Mouse (Mus musculus): Measurements from ENCODE around the gene Pum1. TPM values are rescaled to one million over a fixed set of nuclear protein-coding genes. Genes with fewer than 3 reads are reported as not detected.

Pum1 gene
- polyA plus RNA-seq, 1 experiment from 2014 or later, result 35.7 TPM

DNA sequence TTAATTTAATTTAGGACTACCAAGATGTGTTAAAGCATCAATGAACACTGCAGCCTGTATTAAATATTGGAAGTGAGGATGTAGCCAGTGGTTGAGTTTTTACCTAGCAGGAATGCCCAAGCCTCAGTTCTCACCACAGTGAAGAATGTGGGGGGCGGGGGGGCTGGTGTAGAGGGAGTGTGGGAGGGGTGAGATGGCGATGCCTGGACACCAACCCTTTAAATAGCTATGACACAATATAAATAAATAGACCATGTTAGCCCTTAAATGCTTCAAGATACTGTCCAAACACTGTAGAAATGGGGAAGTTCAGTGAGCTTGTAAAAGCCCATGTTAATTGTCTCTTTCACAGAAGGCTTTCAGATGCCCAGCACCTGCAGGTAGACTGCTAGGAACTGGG, 96.8 kb downstream of the Pum1 start:
- Histone ChIP-seq H3K27ac (ENCODE audit: low read length) (no peak overlapping the region), H3K36me3 (ENCODE audit: control insufficient read depth, insufficient read depth) (peaks cover 77% of the 10 kb centered on the region), H3K4me1 (ENCODE audit: control insufficient read depth, low read depth, low read length) (no peaks in the 10 kb centered on the region), H3K9me3 (replicated peaks; ENCODE audit: control insufficient read depth, low read length) (no peaks in the 10 kb centered on the region), H3K4me3 (ENCODE audit: low read depth, low read length) (no peak overlapping the region), H3K4me2 (ENCODE audit: low read depth, low read length) (no peak overlapping the region), H3K27me3 (ENCODE audit: control insufficient read depth, insufficient read depth, low read depth, low read length) (no peaks in the 10 kb centered on the region), H3K9ac (ENCODE audit: low read depth, low read length) (no peak overlapping the region)
- WGBS (ENCODE audit: insufficient replicate concordance), result 85% methylated on average over 2 of the region's 2 CpGs
- no peak for ATAC-seq (ENCODE audit: low read depth)

DNA sequence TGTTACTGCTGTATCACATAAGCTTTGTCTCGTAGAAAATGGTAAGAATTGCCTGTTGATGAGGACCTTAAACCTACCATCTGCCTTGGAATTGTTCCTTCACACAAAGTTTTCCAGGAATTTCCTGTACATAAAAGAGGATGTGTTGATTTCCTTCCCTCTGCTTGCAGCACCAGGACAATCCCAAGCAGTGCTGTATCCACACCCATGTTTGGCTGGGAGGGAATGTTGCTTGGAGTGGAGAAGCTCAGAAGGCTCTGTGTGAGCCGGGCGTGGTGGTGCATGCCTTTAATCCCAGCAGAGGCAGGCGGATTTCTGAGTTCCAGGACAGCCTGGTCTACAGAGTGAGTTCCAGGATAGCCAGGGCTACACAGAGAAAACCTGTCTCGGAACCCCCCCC, 98.7 kb downstream of the Pum1 start:
- peaks cover 86% of the 10 kb centered on the region for H3K36me3 ChIP-seq (ENCODE audit: control insufficient read depth, insufficient read depth)
- 0 out of 2 replicates have a peak, but pooled peaks have one; percentile 27 for ATAC-seq (ENCODE audit: low read depth)
- WGBS (ENCODE audit: insufficient replicate concordance), result 77% methylated on average over 5 of the region's 5 CpGs
- H3K27ac ChIP-seq (ENCODE audit: low read length), result no peak overlapping the region
- no peaks in the 10 kb centered on the region for H3K9me3 ChIP-seq (replicated peaks; ENCODE audit: control insufficient read depth, low read length)
- no peak overlapping the region for H3K9ac ChIP-seq (ENCODE audit: low read depth, low read length)
- no peak overlapping the region for H3K4me3 ChIP-seq (ENCODE audit: low read depth, low read length)
- H3K4me2 ChIP-seq (ENCODE audit: low read depth, low read length), result no peak overlapping the region
- no peaks in the 10 kb centered on the region for H3K27me3 ChIP-seq (ENCODE audit: control insufficient read depth, insufficient read depth, low read depth, low read length)
- no peaks in the 10 kb centered on the region for H3K4me1 ChIP-seq (ENCODE audit: control insufficient read depth, low read depth, low read length)

DNA sequence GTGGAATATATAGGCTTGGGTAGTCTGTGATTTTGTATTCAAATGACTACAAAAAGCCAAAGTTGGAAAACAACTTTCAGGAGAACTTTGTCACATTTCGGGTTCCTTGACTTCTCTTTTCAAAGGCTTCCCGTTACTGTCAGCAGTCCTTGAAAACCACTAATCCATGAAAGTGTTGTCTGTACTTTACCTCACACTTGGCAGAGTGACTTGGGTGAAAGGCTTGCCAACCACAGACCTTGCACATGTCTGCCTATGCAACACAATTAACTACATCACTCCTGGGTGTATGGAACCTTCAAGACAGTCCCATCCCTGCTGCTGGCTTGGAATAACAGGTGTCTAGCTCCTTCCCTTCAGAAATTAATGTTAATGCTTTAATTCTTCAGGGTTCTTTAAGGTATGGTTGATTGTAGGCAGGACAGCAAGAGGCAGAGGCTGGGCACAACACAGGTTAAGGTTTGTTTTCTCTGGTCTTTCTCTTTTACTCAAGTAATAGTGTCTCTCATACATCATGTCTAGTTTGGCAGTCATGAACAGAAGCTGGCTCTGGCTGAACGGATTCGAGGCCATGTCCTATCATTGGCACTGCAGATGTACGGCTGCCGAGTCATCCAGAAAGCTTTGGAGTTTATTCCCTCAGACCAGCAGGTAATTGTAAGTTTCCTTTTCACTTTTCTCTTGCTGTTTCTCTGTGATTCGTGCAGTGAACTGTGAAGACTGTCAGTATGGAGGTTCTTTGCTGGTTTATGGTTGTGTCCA, 102.5 kb downstream of the Pum1 start:
- ATAC-seq (ENCODE audit: low read depth), result no peak
- peaks cover 83% of the 10 kb centered on the region for H3K36me3 ChIP-seq (ENCODE audit: control insufficient read depth, insufficient read depth)
- H3K4me3 ChIP-seq (ENCODE audit: low read depth, low read length), result no peak overlapping the region
- no peak overlapping the region for H3K9ac ChIP-seq (ENCODE audit: low read depth, low read length)
- no peaks in the 10 kb centered on the region for H3K27me3 ChIP-seq (ENCODE audit: control insufficient read depth, insufficient read depth, low read depth, low read length)
- no peaks in the 10 kb centered on the region for H3K9me3 ChIP-seq (replicated peaks; ENCODE audit: control insufficient read depth, low read length)
- no peaks in the 10 kb centered on the region for H3K4me1 ChIP-seq (ENCODE audit: control insufficient read depth, low read depth, low read length)
- 78% methylated on average over 7 of the region's 7 CpGs for WGBS (ENCODE audit: insufficient replicate concordance)
- no peak overlapping the region for H3K27ac ChIP-seq (ENCODE audit: low read length)
- H3K4me2 ChIP-seq (ENCODE audit: low read depth, low read length), result no peak overlapping the region

DNA sequence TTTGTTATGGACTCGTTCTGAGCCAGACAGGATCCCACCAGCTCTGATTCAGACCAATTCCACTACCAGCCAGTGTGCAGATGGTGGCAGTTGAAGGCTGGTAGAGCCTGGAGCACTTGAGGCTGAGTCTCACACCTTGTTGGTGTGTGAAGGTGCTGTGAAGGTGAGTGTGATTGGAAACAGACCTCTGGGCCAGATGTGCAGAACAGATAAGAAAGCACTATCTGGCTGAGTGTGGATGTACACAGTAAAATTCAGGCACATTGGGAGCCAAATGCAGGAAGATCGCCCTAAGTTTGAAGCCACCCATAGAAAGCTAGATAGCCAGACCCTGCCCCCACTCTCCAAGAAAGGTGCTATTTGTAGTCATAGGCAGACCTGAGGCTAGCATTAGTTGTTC, 103.3 kb downstream of the Pum1 start:
- H3K36me3 ChIP-seq (ENCODE audit: control insufficient read depth, insufficient read depth), result peaks cover 81% of the 10 kb centered on the region
- H3K27me3 ChIP-seq (ENCODE audit: control insufficient read depth, insufficient read depth, low read depth, low read length), result no peaks in the 10 kb centered on the region
- 69% methylated on average over 1 of the region's 2 CpGs for WGBS (ENCODE audit: insufficient replicate concordance)
- no peak overlapping the region for H3K4me2 ChIP-seq (ENCODE audit: low read depth, low read length)
- no peak for ATAC-seq (ENCODE audit: low read depth)
- H3K27ac ChIP-seq (ENCODE audit: low read length), result no peak overlapping the region
- H3K4me3 ChIP-seq (ENCODE audit: low read depth, low read length), result no peak overlapping the region
- no peaks in the 10 kb centered on the region for H3K9me3 ChIP-seq (replicated peaks; ENCODE audit: control insufficient read depth, low read length)
- H3K9ac ChIP-seq (ENCODE audit: low read depth, low read length), result no peak overlapping the region
- H3K4me1 ChIP-seq (ENCODE audit: control insufficient read depth, low read depth, low read length), result no peaks in the 10 kb centered on the region

DNA sequence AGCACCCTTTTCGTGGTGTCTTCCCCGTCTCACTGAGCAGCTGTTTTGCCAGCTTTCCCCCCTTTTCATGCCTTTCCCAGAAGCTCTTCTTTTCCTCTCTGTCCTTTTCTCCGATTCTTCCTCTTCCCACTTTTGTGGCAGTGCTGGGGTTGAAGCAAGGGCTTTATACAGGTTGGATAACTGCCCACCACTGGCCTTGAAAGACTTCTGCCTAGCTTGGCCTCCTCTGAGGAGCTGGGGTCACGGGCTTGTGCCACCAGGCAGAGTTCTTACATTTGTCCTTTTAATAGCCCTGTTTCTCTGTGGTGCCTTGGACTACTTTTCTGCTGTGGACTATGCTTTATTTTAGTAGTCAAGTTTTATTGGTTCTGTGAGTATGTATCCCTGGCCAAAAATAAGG, 103.8 kb downstream of the Pum1 start:
- Histone ChIP-seq H3K9ac (ENCODE audit: low read depth, low read length) (no peak overlapping the region), H3K36me3 (ENCODE audit: control insufficient read depth, insufficient read depth) (peaks cover 81% of the 10 kb centered on the region), H3K27ac (ENCODE audit: low read length) (no peak overlapping the region), H3K27me3 (ENCODE audit: control insufficient read depth, insufficient read depth, low read depth, low read length) (no peaks in the 10 kb centered on the region), H3K4me2 (ENCODE audit: low read depth, low read length) (no peak overlapping the region), H3K9me3 (replicated peaks; ENCODE audit: control insufficient read depth, low read length) (no peaks in the 10 kb centered on the region), H3K4me3 (ENCODE audit: low read depth, low read length) (no peak overlapping the region), H3K4me1 (ENCODE audit: control insufficient read depth, low read depth, low read length) (no peaks in the 10 kb centered on the region)
- 86% methylated on average over 4 of the region's 4 CpGs for WGBS (ENCODE audit: insufficient replicate concordance)
- ATAC-seq (ENCODE audit: low read depth), result no peak

DNA sequence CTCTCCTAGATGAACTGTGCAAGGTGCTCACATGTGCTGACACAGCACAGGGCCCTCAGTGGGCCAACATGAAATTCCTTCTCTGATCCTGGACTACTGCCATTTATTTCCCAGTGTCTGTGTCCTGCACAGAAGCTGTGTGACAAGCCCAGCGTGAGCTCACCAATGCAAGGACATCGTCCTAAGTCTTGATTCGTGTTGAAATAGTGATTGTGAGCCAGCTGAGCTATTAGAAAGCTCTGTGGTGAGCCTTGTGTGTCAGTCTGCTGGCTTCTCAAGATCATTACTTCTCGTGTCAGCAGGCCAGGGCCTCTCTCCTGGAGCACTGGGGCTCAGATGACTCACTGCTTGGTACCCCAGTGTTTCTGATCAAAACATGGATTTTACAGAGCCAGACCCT, 110.8 kb downstream of the Pum1 start:
- Histone ChIP-seq H3K27me3 (ENCODE audit: control insufficient read depth, insufficient read depth, low read depth, low read length) (no peaks in the 10 kb centered on the region), H3K9me3 (replicated peaks; ENCODE audit: control insufficient read depth, low read length) (no peaks in the 10 kb centered on the region), H3K4me1 (ENCODE audit: control insufficient read depth, low read depth, low read length) (no peaks in the 10 kb centered on the region), H3K27ac (ENCODE audit: low read length) (no peak overlapping the region), H3K9ac (ENCODE audit: low read depth, low read length) (no peak overlapping the region), H3K4me3 (ENCODE audit: low read depth, low read length) (no peak overlapping the region), H3K4me2 (ENCODE audit: low read depth, low read length) (no peak overlapping the region), H3K36me3 (ENCODE audit: control insufficient read depth, insufficient read depth) (peaks cover 75% of the 10 kb centered on the region)
- no peak for ATAC-seq (ENCODE audit: low read depth)
- WGBS (ENCODE audit: insufficient replicate concordance), result 85% methylated on average over 4 of the region's 4 CpGs

DNA sequence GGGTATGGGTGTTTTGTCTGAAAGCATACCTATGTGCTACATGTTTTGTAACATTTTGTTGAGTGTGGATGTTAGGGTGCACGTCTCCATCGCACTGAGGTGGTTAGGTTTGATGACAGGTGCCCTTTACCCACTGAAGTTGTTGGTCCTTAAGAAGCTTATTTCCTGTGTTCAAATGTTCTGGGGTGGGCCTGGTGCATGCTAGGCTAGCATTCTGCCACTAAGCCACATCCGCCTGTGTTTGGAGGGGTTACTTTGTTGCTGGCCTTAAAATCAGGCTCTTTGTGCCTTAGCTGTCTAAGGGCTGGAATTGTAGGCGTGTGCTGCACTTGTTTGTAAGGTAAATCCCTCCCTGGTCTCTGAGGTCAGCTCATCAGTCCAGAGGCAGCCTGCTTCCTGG, 111.7 kb downstream of the Pum1 start:
- peaks cover 84% of the 10 kb centered on the region for H3K36me3 ChIP-seq (ENCODE audit: control insufficient read depth, insufficient read depth)
- WGBS (ENCODE audit: insufficient replicate concordance), result 91% methylated on average over 4 of the region's 4 CpGs
- no peak for ATAC-seq (ENCODE audit: low read depth)
- H3K4me3 ChIP-seq (ENCODE audit: low read depth, low read length), result no peak overlapping the region
- H3K9ac ChIP-seq (ENCODE audit: low read depth, low read length), result no peak overlapping the region
- H3K9me3 ChIP-seq (replicated peaks; ENCODE audit: control insufficient read depth, low read length), result no peaks in the 10 kb centered on the region
- no peaks in the 10 kb centered on the region for H3K4me1 ChIP-seq (ENCODE audit: control insufficient read depth, low read depth, low read length)
- no peak overlapping the region for H3K4me2 ChIP-seq (ENCODE audit: low read depth, low read length)
- no peaks in the 10 kb centered on the region for H3K27me3 ChIP-seq (ENCODE audit: control insufficient read depth, insufficient read depth, low read depth, low read length)
- H3K27ac ChIP-seq (ENCODE audit: low read length), result no peak overlapping the region

DNA sequence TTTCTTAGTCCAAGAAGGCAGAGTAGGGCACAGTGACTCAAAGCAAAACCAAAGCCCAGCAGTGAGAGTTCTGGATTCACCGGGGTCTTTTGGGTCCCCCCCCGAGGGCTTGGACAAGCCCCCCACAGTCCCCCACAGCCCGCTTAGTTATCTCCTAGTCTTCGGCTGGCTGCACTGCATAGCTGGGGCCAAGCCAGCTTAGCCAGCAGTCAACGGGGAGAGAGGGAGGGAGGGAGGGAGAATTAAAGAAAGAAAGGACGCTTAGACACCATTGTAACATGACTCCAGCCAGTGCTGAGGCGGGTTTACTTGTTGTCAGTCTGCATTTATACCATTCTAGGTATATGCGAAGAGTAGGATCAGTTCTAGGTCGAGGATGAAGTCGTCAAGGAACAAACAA, 114.5 kb downstream of the Pum1 start:
- Histone ChIP-seq H3K36me3 (ENCODE audit: control insufficient read depth, insufficient read depth) (peaks cover 69% of the 10 kb centered on the region), H3K9me3 (replicated peaks; ENCODE audit: control insufficient read depth, low read length) (no peaks in the 10 kb centered on the region), H3K9ac (ENCODE audit: low read depth, low read length) (no peak overlapping the region), H3K27ac (ENCODE audit: low read length) (no peak overlapping the region), H3K27me3 (ENCODE audit: control insufficient read depth, insufficient read depth, low read depth, low read length) (no peaks in the 10 kb centered on the region), H3K4me1 (ENCODE audit: control insufficient read depth, low read depth, low read length) (no peaks in the 10 kb centered on the region), H3K4me3 (ENCODE audit: low read depth, low read length) (no peak overlapping the region), H3K4me2 (ENCODE audit: low read depth, low read length) (no peak overlapping the region)
- ATAC-seq (ENCODE audit: low read depth), result no peak
- WGBS (ENCODE audit: insufficient replicate concordance), result 75% methylated on average over 10 of the region's 10 CpGs

DNA sequence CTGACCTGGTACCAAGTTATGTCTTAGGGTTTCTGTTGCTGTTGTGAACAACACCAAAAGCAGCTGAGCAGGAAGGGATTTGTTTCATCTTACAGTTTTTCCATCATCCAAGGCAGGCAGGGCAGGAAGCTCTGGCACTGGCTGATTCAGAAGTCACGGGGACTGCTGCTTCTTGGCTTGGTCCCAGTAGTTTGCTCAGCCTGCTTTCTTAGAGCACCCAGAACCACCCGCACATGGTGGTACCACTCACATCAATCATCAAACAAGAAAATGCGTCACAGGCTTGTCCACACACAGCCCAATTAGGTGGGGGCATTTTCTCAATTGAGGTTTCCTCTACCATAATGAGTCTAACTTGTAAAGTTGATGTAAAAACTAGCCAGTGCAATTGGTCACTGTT, 115.9 kb downstream of the Pum1 start:
- Histone ChIP-seq H3K36me3 (ENCODE audit: control insufficient read depth, insufficient read depth) (peaks cover 55% of the 10 kb centered on the region), H3K4me2 (ENCODE audit: low read depth, low read length) (no peak overlapping the region), H3K27me3 (ENCODE audit: control insufficient read depth, insufficient read depth, low read depth, low read length) (no peaks in the 10 kb centered on the region), H3K4me1 (ENCODE audit: control insufficient read depth, low read depth, low read length) (no peaks in the 10 kb centered on the region), H3K9me3 (replicated peaks; ENCODE audit: control insufficient read depth, low read length) (no peaks in the 10 kb centered on the region), H3K27ac (ENCODE audit: low read length) (no peak overlapping the region), H3K4me3 (ENCODE audit: low read depth, low read length) (no peak overlapping the region), H3K9ac (ENCODE audit: low read depth, low read length) (no peak overlapping the region)
- 85% methylated on average over 3 of the region's 3 CpGs for WGBS (ENCODE audit: insufficient replicate concordance)
- no peak for ATAC-seq (ENCODE audit: low read depth)

Measured in liver, embryonic 16.5 days (tissue).